Comparison of ENCODE assay signal across 18 mouse cellular contexts in the genomic region with DNA sequence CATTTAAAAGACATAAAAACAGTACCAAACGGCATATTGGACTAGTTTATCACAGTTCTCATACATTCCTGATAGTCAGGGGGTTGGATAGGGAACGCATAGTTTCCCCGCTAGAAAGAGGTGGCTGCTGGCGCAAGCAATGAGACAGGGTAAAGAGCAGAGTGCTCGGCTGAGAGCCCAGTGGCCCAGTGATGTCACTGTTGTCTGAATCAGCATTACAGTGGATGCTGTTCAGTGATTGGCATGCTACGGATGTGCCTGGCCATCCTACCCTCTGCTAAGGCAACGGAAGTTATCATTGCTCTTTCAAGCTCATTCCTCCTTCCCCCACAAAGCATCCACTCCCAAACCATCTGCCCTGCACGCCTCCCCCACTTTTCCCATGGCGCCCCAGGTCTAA. TPM values are rescaled to one million over a fixed set of nuclear protein-coding genes. Genes with fewer than 3 reads are reported as not detected.
DNase-seq lines count a peak whose midpoint lies in the region; ATAC-seq and TF ChIP-seq lines count a peak whose summit lies in the region.
"Had no signal": no experiment of that assay in that cellular context is flagged by ENCODE, and none has a peak within 500 bp of the region (broad histone marks: within the 10 kb centered on the region; RNA-seq: fewer than 3 reads in every experiment).

No protein-coding gene starts in this region.

- H3K4me3 ChIP-seq in intestine, embryonic 14.5 days (ENCODE audit: low read depth, low read length), result no peak overlapping the region
- no peak overlapping the region for H3K4me3 ChIP-seq in intestine, postnatal 0 days (ENCODE audit: low read depth, low read length)
- H3K4me3 ChIP-seq in liver, postnatal 0 days (ENCODE audit: low read depth, low read length), result no peak overlapping the region
- H3K4me3 ChIP-seq: embryonic facial prominence, embryonic 15.5 days; forebrain, embryonic 10.5 days; heart, embryonic 15.5 days; hindbrain, embryonic 12.5 days; limb, embryonic 12.5 days; stomach, embryonic 15.5 days had no signal

- H3K4me1 ChIP-seq in intestine, embryonic 14.5 days (replicated peaks; ENCODE audit: control insufficient read depth, insufficient read depth, low read length), result peaks cover 26% of the 10 kb centered on the region
- no peaks in the 10 kb centered on the region; the same call in 1 of the 2 replicates for H3K4me1 ChIP-seq in intestine, postnatal 0 days (replicated peaks; ENCODE audit: control insufficient read depth, insufficient read depth, low read length)
- H3K4me1 ChIP-seq in liver, postnatal 0 days (ENCODE audit: insufficient read depth), result no peaks in the 10 kb centered on the region
- H3K4me1 ChIP-seq: hindbrain, embryonic 12.5 days had no signal

- H3K9ac ChIP-seq in intestine, embryonic 14.5 days (ENCODE audit: low read length), result no peak overlapping the region
- H3K9ac ChIP-seq in intestine, postnatal 0 days (ENCODE audit: low read depth, low read length), result no peak overlapping the region
- no peak overlapping the region for H3K9ac ChIP-seq in liver, postnatal 0 days (replicated peaks)
- H3K9ac ChIP-seq: embryonic facial prominence, embryonic 15.5 days; heart, embryonic 15.5 days; hindbrain, embryonic 12.5 days; limb, embryonic 12.5 days; stomach, embryonic 15.5 days had no signal

- peaks cover 10% of the 10 kb centered on the region; the same call in 1 of the 2 replicates for H3K36me3 ChIP-seq in intestine, embryonic 14.5 days (ENCODE audit: control insufficient read depth, insufficient read depth, low read length)
- H3K36me3 ChIP-seq in intestine, postnatal 0 days (ENCODE audit: control insufficient read depth, insufficient read depth), result no peaks in the 10 kb centered on the region
- no peaks in the 10 kb centered on the region for H3K36me3 ChIP-seq in liver, postnatal 0 days (replicated peaks; ENCODE audit: insufficient read depth, low read length)
- H3K36me3 ChIP-seq: forebrain, embryonic 10.5 days; heart, embryonic 15.5 days; hindbrain, embryonic 12.5 days; limb, embryonic 12.5 days had no signal

- 0 out of 2 replicates have a peak overlapping the region, but pooled peaks have one; percentile 69 for H3K27ac ChIP-seq in intestine, embryonic 14.5 days (ENCODE audit: low read depth)
- H3K27ac ChIP-seq in intestine, postnatal 0 days (ENCODE audit: low read depth, low read length), result no peak overlapping the region
- no peak overlapping the region for H3K27ac ChIP-seq in liver, postnatal 0 days (ENCODE audit: low read depth)
- H3K27ac ChIP-seq: embryonic facial prominence, embryonic 15.5 days; forebrain, embryonic 10.5 days; heart, embryonic 15.5 days; hindbrain, embryonic 12.5 days; limb, embryonic 12.5 days had no signal

- no peak for TF ChIP-seq CTCF in intestine, postnatal 0 days (IDR thresholded peaks at IDR 0.05; ENCODE audit: low read depth)
- no peak for TF ChIP-seq CTCF in liver, postnatal 0 days (IDR thresholded peaks at IDR 0.05; ENCODE audit: low read depth)
- TF ChIP-seq CTCF in brain, embryonic 14.5 days (IDR thresholded peaks at IDR 0.05; ENCODE audit: borderline replicate concordance, extremely low read depth, insufficient read depth, insufficient read length), result no peak

- no peak overlapping the region for H3K4me2 ChIP-seq in intestine, embryonic 14.5 days (ENCODE audit: low read length)
- no peak overlapping the region for H3K4me2 ChIP-seq in intestine, postnatal 0 days (replicated peaks; ENCODE audit: low read depth)
- no peak overlapping the region for H3K4me2 ChIP-seq in liver, postnatal 0 days (ENCODE audit: low read depth, low read length)
- H3K4me2 ChIP-seq: embryonic facial prominence, embryonic 15.5 days; heart, embryonic 15.5 days; hindbrain, embryonic 12.5 days; limb, embryonic 12.5 days; stomach, embryonic 15.5 days had no signal

- 80% methylated on average over 9 of the region's 9 CpGs for WGBS in intestine, embryonic 14.5 days
- 81% methylated on average over 9 of the region's 9 CpGs for WGBS in intestine, postnatal 0 days
- WGBS in liver, postnatal 0 days (ENCODE audit: insufficient replicate concordance), result 74% methylated on average over 9 of the region's 9 CpGs

- no peak for TF ChIP-seq POLR2A in brain, embryonic 14.5 days (IDR thresholded peaks at IDR 0.05; ENCODE audit: borderline replicate concordance, extremely low read depth, insufficient read depth, insufficient read length, poor library complexity, severe bottlenecking)

- no peak for DNase-seq in intestine, embryonic 14.5 days (ENCODE audit: low spot score)
- no peak for DNase-seq in liver, postnatal 0 days
- DNase-seq in liver, result no peak
- DNase-seq in NIH3T3 (ENCODE audit: low read depth), result peak; percentile 11
- DNase-seq in brain, embryonic 14.5 days (ENCODE audit: low read depth), result peak; percentile 22
- no peak for DNase-seq in cerebellum, adult 11-12 months
- DNase-seq: adrenal gland, postnatal 36 days; cerebellum, postnatal 14 days; embryo, embryonic 11 days; right cerebral cortex, postnatal 14 days had no signal

- no peak for ATAC-seq in intestine, embryonic 14.5 days (replicated peaks; ENCODE audit: low FRiP score, low TSS enrichment, low read depth)
- no peak for ATAC-seq in intestine, postnatal 0 days
- ATAC-seq in liver, postnatal 0 days, result peak; percentile 33; the same call in 1 of the 2 replicates
- ATAC-seq: inflammation-experienced regulatory T-cells, adult 6 months had no signal

- TF ChIP-seq EP300 in liver, postnatal 0 days (IDR thresholded peaks at IDR 0.05; ENCODE audit: low read depth), result no peak

- no peaks in the 10 kb centered on the region for H3K9me3 ChIP-seq in intestine, embryonic 14.5 days (ENCODE audit: control insufficient read depth, low read length)
- H3K9me3 ChIP-seq in intestine, postnatal 0 days (ENCODE audit: control insufficient read depth), result no peaks in the 10 kb centered on the region
- H3K9me3 ChIP-seq in liver, postnatal 0 days (ENCODE audit: low read length), result no peaks in the 10 kb centered on the region
- H3K9me3 ChIP-seq: embryonic facial prominence, embryonic 15.5 days; forebrain, embryonic 10.5 days; heart, embryonic 15.5 days; hindbrain, embryonic 12.5 days; limb, embryonic 12.5 days; stomach, embryonic 15.5 days had no signal

- H3K27me3 ChIP-seq in intestine, embryonic 14.5 days (replicated peaks; ENCODE audit: control insufficient read depth, insufficient read depth, low read length), result no peaks in the 10 kb centered on the region
- H3K27me3 ChIP-seq in intestine, postnatal 0 days (replicated peaks; ENCODE audit: control insufficient read depth, insufficient read depth, low read length), result no peaks in the 10 kb centered on the region
- H3K27me3 ChIP-seq in liver, postnatal 0 days (ENCODE audit: insufficient read depth, low read length), result no peaks in the 10 kb centered on the region
- H3K27me3 ChIP-seq: embryonic facial prominence, embryonic 15.5 days; heart, embryonic 15.5 days; hindbrain, embryonic 12.5 days; limb, embryonic 12.5 days; stomach, embryonic 15.5 days had no signal

RNA-seq across cellular contexts. Expression of a gene that starts 32.6 kb away (rescaled TPM):
- polyA plus RNA-seq in intestine, embryonic 14.5 days (2014; fragmentation: Nextera tagmentation; extraction: Ambion mirVana), result 8.9 and 10.5 TPM in 2 replicates
- polyA plus RNA-seq in intestine, postnatal 0 days (2015; fragmentation: Nextera tagmentation; extraction: Ambion mirVana), result 1.8 and 2.0 TPM in 2 replicates
- 0.18 and 0.26 TPM in 2 replicates for polyA plus RNA-seq in liver, postnatal 0 days (2015; fragmentation: Nextera tagmentation; extraction: Ambion mirVana)
- polyA plus RNA-seq in brain, embryonic 14.5 days (2012; rRNA removed), result 3.1 and 8.3 TPM in 2 replicates
- polyA plus RNA-seq: inflammation-experienced regulatory T-cells, adult 6 months had no signal

Comparison
In these comparisons a context has a peak if more than half of its experiments do, and no peak if none do; other contexts are left out.
1. DNase-seq: peak in NIH3T3 (single experiment) and brain, embryonic 14.5 days (single experiment); none in intestine, embryonic 14.5 days (single experiment), liver, postnatal 0 days (single experiment), liver (single experiment) and cerebellum, adult 11-12 months (single experiment).